Mouse (Mus musculus) forebrain, embryonic 10.5 days (tissue): ENCODE results near the gene Morc3. TPM values are rescaled to one million over a fixed set of nuclear protein-coding genes. Genes with fewer than 3 reads are reported as not detected.
"Not testable (repeated sequence)": the region's sequence is repeated elsewhere in the genome, so short reads cannot be mapped to it uniquely, and the experiment has no call there.

Source experiments
- DNase-seq: peaks from one replicate; pipeline ENCODE4 v3.0.0-alpha.2; 2017; ENCODE audit warnings: low spot score; ENCODE audit errors: extremely low spot score
- H3K27ac ChIP-seq: fragments of 300-500 bp; sonication (generic); 2 replicates; pipeline ENCODE4 v1.5.1; 2016; ENCODE audit warnings: mild to moderate bottlenecking
- H3K27me3 ChIP-seq: fragments of 300-500 bp; sonication (generic); 2 replicates; pipeline ENCODE4 v1.6.1; 2016; ENCODE audit warnings: mild to moderate bottlenecking; ENCODE audit not compliant: poor library complexity, severe bottlenecking
- H3K36me3 ChIP-seq: fragments of 300-500 bp; sonication (generic); replicated peaks from 2 replicates; pipeline ENCODE4 v1.6.1; 2016; ENCODE audit warnings: mild to moderate bottlenecking, moderate library complexity
- H3K4me1 ChIP-seq: fragments of 300-500 bp; sonication (generic); 2 replicates; pipeline ENCODE4 v1.6.1; 2016
- H3K4me3 ChIP-seq: fragments of 300-500 bp; sonication (generic); 2 replicates; pipeline ENCODE4 v1.5.1; 2016; ENCODE audit warnings: mild to moderate bottlenecking, moderate library complexity
- H3K9me3 ChIP-seq: fragments of 300-500 bp; sonication (generic); 2 replicates; pipeline ENCODE4 v1.6.1; 2016; ENCODE audit warnings: mild to moderate bottlenecking, moderate library complexity
- WGBS: fragments of 180-500 bp; shearing (Covaris S2); methylation state at CpG from one replicate; pipeline ENCODE4 v1.1.7; 2016; 5-methylcytosine and 5-hydroxymethylcytosine counted together
- polyA plus RNA-seq: library from polyadenylated mRNA; unstranded; fragments of >200 nt; fragmentation: Nextera tagmentation; extraction: Ambion mirVana; gene quantifications from 2 replicates; pipeline ENCODE4 v1.2.1, GENCODE M21; 2016

Morc3 gene
- polyA plus RNA-seq, 1 experiment from 2014 or later: 28.4 TPM

- H3K4me3 ChIP-seq, H3K36me3 ChIP-seq, H3K27me3 ChIP-seq, DNase-seq, H3K27ac ChIP-seq, H3K4me1 ChIP-seq: not testable (repeated sequence)
- H3K9me3 ChIP-seq: peaks cover 24% of the 10 kb centered on the region; the same call in 1 of the 2 replicates
- 91% methylated on average over 5 of the region's 8 CpGs for WGBS
Measured at GRCm38 (mm10) chr16:93822433-93823225, 9.3 kb upstream of the Morc3 start.

GRCm38 (mm10) chr16:93824799-93825198 is 7.1 kb upstream of the Morc3 start:
- H3K27ac ChIP-seq: no peak overlapping the region
- no peaks in the 10 kb centered on the region for H3K4me1 ChIP-seq
- no peaks in the 10 kb centered on the region for H3K36me3 ChIP-seq
- DNase-seq: no peak
- H3K27me3 ChIP-seq: no peaks in the 10 kb centered on the region
- no peak overlapping the region for H3K4me3 ChIP-seq
- WGBS: 84% methylated on average over 4 of the region's 4 CpGs
- peaks cover 28% of the 10 kb centered on the region; the same call in 1 of the 2 replicates for H3K9me3 ChIP-seq

- no peak for DNase-seq
- WGBS: 89% methylated on average over 4 of the region's 4 CpGs
- Histone ChIP-seq H3K27ac (no peak overlapping the region), H3K36me3 (no peaks in the 10 kb centered on the region), H3K4me1 (no peaks in the 10 kb centered on the region), H3K27me3 (no peaks in the 10 kb centered on the region), H3K4me3 (no peak overlapping the region), H3K9me3 (peaks cover 28% of the 10 kb centered on the region; the same call in 1 of the 2 replicates)
Measured at GRCm38 (mm10) chr16:93825463-93825862, 6.5 kb upstream of the Morc3 start.

GRCm38 (mm10) chr16:93826054-93826453 is 5.9 kb upstream of the Morc3 start:
- Histone ChIP-seq H3K27ac (no peak overlapping the region), H3K4me3 (no peak overlapping the region), H3K36me3 (no peaks in the 10 kb centered on the region), H3K27me3 (0 out of 2 replicates have a peak, but pooled peaks cover 4% of the 10 kb centered on the region), H3K4me1 (no peaks in the 10 kb centered on the region), H3K9me3 (peaks cover 28% of the 10 kb centered on the region; the same call in 1 of the 2 replicates)
- 68% methylated on average over 11 of the region's 11 CpGs for WGBS
- no peak for DNase-seq

GRCm38 (mm10) chr16:93826478-93826877 is 5.4 kb upstream of the Morc3 start:
- not testable (repeated sequence) for H3K27me3 ChIP-seq, DNase-seq, H3K4me1 ChIP-seq, H3K4me3 ChIP-seq, H3K27ac ChIP-seq, H3K36me3 ChIP-seq
- peaks cover 28% of the 10 kb centered on the region; the same call in 1 of the 2 replicates for H3K9me3 ChIP-seq
- 56% methylated on average over 5 of the region's 5 CpGs for WGBS

GRCm38 (mm10) chr16:93826909-93827308 is 5.0 kb upstream of the Morc3 start:
- Histone ChIP-seq H3K4me3 (no peak overlapping the region), H3K27me3 (0 out of 2 replicates have a peak, but pooled peaks cover 4% of the 10 kb centered on the region), H3K36me3 (no peaks in the 10 kb centered on the region), H3K27ac (no peak overlapping the region), H3K4me1 (no peaks in the 10 kb centered on the region), H3K9me3 (peaks cover 26% of the 10 kb centered on the region; the same call in 1 of the 2 replicates)
- no peak for DNase-seq
- 88% methylated on average over 6 of the region's 6 CpGs for WGBS

- peaks cover 6% of the 10 kb centered on the region for H3K36me3 ChIP-seq
- peaks cover 10% of the 10 kb centered on the region; the same call in 1 of the 2 replicates for H3K9me3 ChIP-seq
- WGBS: 94% methylated on average over 15 of the region's 15 CpGs
- H3K27ac ChIP-seq: no peak overlapping the region
- H3K4me3 ChIP-seq: no peak overlapping the region
- H3K27me3 ChIP-seq: 0 out of 2 replicates have a peak, but pooled peaks cover 4% of the 10 kb centered on the region
- DNase-seq: no peak
- peaks cover 11% of the 10 kb centered on the region for H3K4me1 ChIP-seq
Measured at GRCm38 (mm10) chr16:93829526-93829925, 2.4 kb upstream of the Morc3 start.

GRCm38 (mm10) chr16:93830071-93830470 is 1.9 kb upstream of the Morc3 start:
- H3K4me3 ChIP-seq: no peak overlapping the region
- DNase-seq: no peak
- peaks cover 11% of the 10 kb centered on the region for H3K4me1 ChIP-seq
- H3K36me3 ChIP-seq: peaks cover 12% of the 10 kb centered on the region
- H3K27ac ChIP-seq: no peak overlapping the region
- WGBS: 89% methylated on average over 9 of the region's 9 CpGs
- H3K9me3 ChIP-seq: peaks cover 7% of the 10 kb centered on the region; the same call in 1 of the 2 replicates
- 0 out of 2 replicates have a peak, but pooled peaks cover 4% of the 10 kb centered on the region for H3K27me3 ChIP-seq

GRCm38 (mm10) chr16:93830916-93831315 is 1.0 kb upstream of the Morc3 start:
- no peak for DNase-seq
- H3K27ac ChIP-seq: no peak overlapping the region
- 90% methylated on average over 5 of the region's 5 CpGs for WGBS
- H3K27me3 ChIP-seq: 0 out of 2 replicates have a peak, but pooled peaks cover 4% of the 10 kb centered on the region
- peaks cover 19% of the 10 kb centered on the region for H3K36me3 ChIP-seq
- H3K9me3 ChIP-seq: peaks cover 4% of the 10 kb centered on the region; the same call in 1 of the 2 replicates
- no peak overlapping the region for H3K4me3 ChIP-seq
- peaks cover 11% of the 10 kb centered on the region for H3K4me1 ChIP-seq

- peaks cover 4% of the 10 kb centered on the region; the same call in 1 of the 2 replicates for H3K9me3 ChIP-seq
- 1% methylated on average over 60 of the region's 69 CpGs for WGBS
- H3K27me3 ChIP-seq: 0 out of 2 replicates have a peak, but pooled peaks cover 4% of the 10 kb centered on the region
- peak; percentile 69 for DNase-seq
- peak overlapping the region; percentile 85 for H3K4me3 ChIP-seq
- H3K4me1 ChIP-seq: peaks cover 11% of the 10 kb centered on the region
- H3K36me3 ChIP-seq: peaks cover 34% of the 10 kb centered on the region
- H3K27ac ChIP-seq: peak overlapping the region; percentile 99
Measured at GRCm38 (mm10) chr16:93832451-93833276, 743 bp downstream of the Morc3 start.

GRCm38 (mm10) chr16:93833551-93833950 is 1.6 kb downstream of the Morc3 start:
- H3K27me3 ChIP-seq: 0 out of 2 replicates have a peak, but pooled peaks cover 4% of the 10 kb centered on the region
- peaks cover 11% of the 10 kb centered on the region for H3K4me1 ChIP-seq
- no peak for DNase-seq
- H3K4me3 ChIP-seq: peak overlapping the region; percentile 85
- peaks cover 42% of the 10 kb centered on the region for H3K36me3 ChIP-seq
- peaks cover under 1% of the 10 kb centered on the region; the same call in 1 of the 2 replicates for H3K9me3 ChIP-seq
- no peak overlapping the region for H3K27ac ChIP-seq
- 93% methylated on average over 6 of the region's 6 CpGs for WGBS

GRCm38 (mm10) chr16:93834076-93834475 is 2.2 kb downstream of the Morc3 start:
- H3K27me3 ChIP-seq: 0 out of 2 replicates have a peak, but pooled peaks cover 4% of the 10 kb centered on the region
- H3K4me1 ChIP-seq: peaks cover 11% of the 10 kb centered on the region
- no peak overlapping the region for H3K27ac ChIP-seq
- H3K36me3 ChIP-seq: peaks cover 48% of the 10 kb centered on the region
- no peak for DNase-seq
- peaks cover 6% of the 10 kb centered on the region; the same call in 1 of the 2 replicates for H3K9me3 ChIP-seq
- peak overlapping the region; percentile 85; the same call in 1 of the 2 replicates for H3K4me3 ChIP-seq
- WGBS: 92% methylated on average over 2 of the region's 2 CpGs
